Mouse (Mus musculus) left cerebral cortex, adult 2 months (tissue): ENCODE data around the gene Syk. TPM values are rescaled to one million over a fixed set of nuclear protein-coding genes. Genes with fewer than 3 reads are reported as not detected.

ENCODE experiments used
- DNase-seq, 2 experiments: peaks; one replicate each; pipeline ENCODE4 v3.0.0; 2021 to 2022; ENCODE audit warnings: low spot score in 2 of 2, mixed read lengths in 1 of 2; ENCODE audit errors: extremely low spot score in 1 of 2
- H3K27ac ChIP-seq: fragments of 200-600 bp; 2 replicates; pipeline ENCODE4 v1.8.1; 2022
- H3K4me3 ChIP-seq: fragments of 200-600 bp; 2 replicates; pipeline ENCODE4 v1.8.1; 2022
- CTCF ChIP-seq: fragments of 200-600 bp; IDR thresholded peaks from 2 replicates; pipeline ENCODE4 v1.8.1; 2022; ENCODE audit warnings: antibody characterized with exemption, mild to moderate bottlenecking, moderate library complexity
- intact Hi-C: fragments of 180-260 bp; cut with DNase I; formaldehyde crosslinking; loops from one replicate; pipeline ENCODE4 v1.15.1; 2025
- total RNA-seq, 2 experiments: library from RNA; stranded (reverse); gene quantifications; 2 replicates each; pipeline ENCODE4 v1.2.3; 2021

Syk gene
- total RNA-seq, 2 experiments from 2014 or later: 2.6 to 3.3 TPM

GRCm38 (mm10) chr13:52550690-52551193, 32.2 kb upstream of the Syk start:
- TF ChIP-seq CTCF: no peak
- intact Hi-C loops: no loop called here
- no peak for DNase-seq
- H3K27ac ChIP-seq: no peak overlapping the region
- no peak overlapping the region for H3K4me3 ChIP-seq

- DNase-seq: no peak
- TF ChIP-seq CTCF: no peak
- no peak overlapping the region for H3K27ac ChIP-seq
- no peak overlapping the region for H3K4me3 ChIP-seq
- intact Hi-C loops: no loop called here
Observed at GRCm38 (mm10) chr13:52551275-52551674, 31.7 kb upstream of the Syk start.

DNA sequence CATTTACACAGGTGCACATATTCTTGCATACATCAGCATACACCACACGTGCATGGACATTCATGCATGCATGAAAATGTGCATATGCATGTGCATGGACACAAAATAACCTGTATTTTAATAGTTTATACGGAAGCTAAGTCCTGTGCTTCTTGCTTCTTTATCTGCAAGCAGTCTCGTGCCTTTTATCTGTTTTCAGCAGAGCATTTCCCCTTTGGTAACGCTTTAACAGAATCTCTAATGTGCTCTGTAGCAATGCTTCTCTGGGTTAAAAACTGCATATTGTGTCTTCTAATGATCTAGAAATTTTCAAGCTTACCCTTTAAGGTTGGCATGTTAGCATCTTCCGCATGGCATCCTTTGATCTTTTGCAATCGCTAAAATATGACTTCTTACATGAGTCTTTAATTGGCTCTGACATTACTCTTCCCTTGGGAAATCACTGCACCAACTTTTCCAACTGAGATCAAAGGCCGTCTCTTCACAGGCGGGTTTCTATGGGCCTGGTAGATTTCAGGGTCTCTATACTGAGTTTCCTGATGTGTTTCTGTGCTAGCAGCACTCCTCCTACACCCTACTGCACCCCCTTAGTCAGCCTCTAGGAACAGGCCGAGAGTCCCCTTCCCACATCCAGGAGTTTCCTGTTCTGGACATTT, 30.0 kb upstream of the Syk start:
- TF ChIP-seq CTCF: no peak
- Histone ChIP-seq H3K4me3 (no peak overlapping the region), H3K27ac (no peak overlapping the region)
- DNase-seq: no peak
- intact Hi-C loops: no loop called here

GRCm38 (mm10) chr13:52554722-52555121, 28.3 kb upstream of the Syk start:
- intact Hi-C loops: no loop called here
- no peak for DNase-seq
- TF ChIP-seq CTCF: no peak
- no peak overlapping the region for H3K27ac ChIP-seq
- no peak overlapping the region for H3K4me3 ChIP-seq

- DNase-seq: no peak
- TF ChIP-seq CTCF: no peak
- Histone ChIP-seq H3K4me3 (no peak overlapping the region), H3K27ac (no peak overlapping the region)
- intact Hi-C loops: no loop called here
Observed at GRCm38 (mm10) chr13:52557421-52557820, 25.6 kb upstream of the Syk start.

GRCm38 (mm10) chr13:52561367-52562165, 21.4 kb upstream of the Syk start:
- no peak for DNase-seq
- TF ChIP-seq CTCF: no peak
- intact Hi-C loops: no loop called here
- Histone ChIP-seq H3K27ac (no peak overlapping the region), H3K4me3 (no peak overlapping the region)

DNA sequence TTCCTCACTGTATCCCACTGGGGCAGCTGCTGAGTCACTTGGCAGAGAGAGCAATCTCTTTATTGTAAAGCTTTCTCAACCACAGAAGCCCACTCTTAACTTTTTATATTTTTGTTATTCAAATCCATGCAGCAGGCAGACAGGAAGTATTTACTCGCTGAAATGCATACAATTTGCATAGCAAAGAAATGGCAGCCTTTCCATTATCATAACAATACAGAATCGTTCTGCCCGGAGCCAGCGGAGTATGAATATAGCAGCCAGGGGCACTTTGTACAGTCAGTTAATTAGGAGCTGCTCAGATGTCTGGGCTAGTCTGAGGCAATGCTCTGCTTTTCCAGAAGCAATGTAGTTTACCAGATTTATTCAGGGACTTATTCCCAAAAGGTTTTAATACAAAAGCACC, 20.8 kb upstream of the Syk start:
- no peak for DNase-seq
- no peak overlapping the region for H3K27ac ChIP-seq
- H3K4me3 ChIP-seq: no peak overlapping the region
- TF ChIP-seq CTCF: no peak
- intact Hi-C loops: no loop called here

DNA sequence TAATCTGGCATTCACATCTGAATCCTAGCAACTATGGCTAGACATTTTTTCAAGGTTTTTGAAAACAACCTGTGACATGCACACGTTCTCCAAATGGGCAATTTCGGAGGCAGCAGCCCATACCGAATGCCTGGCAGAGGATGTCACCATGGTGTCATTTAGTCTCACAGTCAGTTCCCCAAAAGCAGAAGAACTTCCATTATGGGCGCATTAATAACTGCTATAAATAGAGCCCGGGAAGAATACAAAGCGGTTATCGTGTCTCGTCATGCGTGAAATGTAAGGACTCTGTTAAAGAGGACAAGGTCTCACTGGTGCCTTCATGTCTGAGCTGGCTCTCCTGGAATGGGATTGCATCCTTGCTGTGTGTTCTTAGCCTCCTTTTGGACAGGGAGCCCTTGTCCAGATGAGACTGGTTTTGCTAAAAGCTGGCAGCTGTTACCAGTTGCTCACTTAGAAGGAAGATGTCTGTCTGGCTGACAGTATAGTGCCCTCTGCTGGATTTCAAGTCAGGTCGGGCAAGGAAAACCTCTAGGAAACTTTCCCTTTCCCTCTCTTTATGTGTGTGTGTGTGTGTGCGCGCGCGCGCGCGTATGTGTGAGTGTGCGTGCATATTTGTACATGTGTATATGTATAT, 17.8 kb upstream of the Syk start:
- intact Hi-C loops: loop anchor here (1.0 to 2.0 kb wide), 2 partner anchors 30 to 312 kb away; no protein-coding TSS in a partner anchor
- H3K27ac ChIP-seq: no peak overlapping the region
- H3K4me3 ChIP-seq: no peak overlapping the region
- TF ChIP-seq CTCF: peak; percentile 64
- no peak for DNase-seq

GRCm38 (mm10) chr13:52566188-52566760, 16.7 kb upstream of the Syk start:
- intact Hi-C loops: no loop called here
- H3K27ac ChIP-seq: no peak overlapping the region
- H3K4me3 ChIP-seq: no peak overlapping the region
- no peak for TF ChIP-seq CTCF
- no peak for DNase-seq

GRCm38 (mm10) chr13:52566777-52567176, 16.2 kb upstream of the Syk start:
- no peak for TF ChIP-seq CTCF
- intact Hi-C loops: no loop called here

GRCm38 (mm10) chr13:52569194-52569769, 13.7 kb upstream of the Syk start:
- H3K27ac ChIP-seq: no peak overlapping the region
- H3K4me3 ChIP-seq: no peak overlapping the region
- no peak for TF ChIP-seq CTCF
- intact Hi-C loops: no loop called here
- no peak for DNase-seq

More at GRCm38 (mm10) chr13:52566777-52567176, 16.2 kb upstream of the Syk start:
- DNase-seq: no peak
- no peak overlapping the region for H3K27ac ChIP-seq
- no peak overlapping the region for H3K4me3 ChIP-seq
